Mouse (Mus musculus) megakaryocyte, embryonic 14.5 days (primary cell): ENCODE data around the gene Alpk1.

Source experiments
- FLI1 ChIP-seq: IDR thresholded peaks from 2 replicates; pipeline ENCODE4 v1.6.1; 2012; ENCODE audit warnings: low read length, inconsistent platforms, mixed read lengths
- GATA1 ChIP-seq: IDR thresholded peaks from 3 replicates; pipeline ENCODE4 v1.6.1; 2012; ENCODE audit warnings: mixed read lengths, low read length, inconsistent platforms, borderline replicate concordance

DNA sequence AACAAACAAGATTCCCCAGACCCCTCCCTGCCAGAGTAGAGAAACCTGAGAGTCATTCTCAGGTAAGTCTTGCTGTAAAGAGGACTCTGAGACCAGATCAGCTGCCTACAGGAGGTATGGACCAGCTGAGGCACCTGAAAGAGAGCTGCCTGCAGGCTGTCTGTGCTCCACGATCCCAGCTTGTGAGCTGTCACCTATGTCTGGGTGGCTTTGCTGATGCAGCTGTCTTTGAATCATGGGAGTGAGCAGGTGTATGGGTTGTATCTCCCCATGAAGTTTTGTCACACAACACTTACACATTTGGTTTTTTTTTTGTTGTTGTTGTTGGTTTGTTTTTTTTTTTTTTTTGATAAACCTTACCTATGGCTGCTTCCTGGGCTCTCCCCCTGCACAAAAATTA lies 40.1 kb upstream of the Alpk1 start:
- TF ChIP-seq GATA1 (no peak), FLI1 (no peak)
